Mouse (Mus musculus) naive thymus-derived CD4-positive, alpha-beta T cell, adult 2 months (primary cell): Measurements from ENCODE around the gene Pde4d.

Experiments used
- DNase-seq: peaks from one replicate; pipeline ENCODE4 v3.0.0-alpha.2; 2011; ENCODE audit warnings: low read depth

Gene Pde4d

DNA sequence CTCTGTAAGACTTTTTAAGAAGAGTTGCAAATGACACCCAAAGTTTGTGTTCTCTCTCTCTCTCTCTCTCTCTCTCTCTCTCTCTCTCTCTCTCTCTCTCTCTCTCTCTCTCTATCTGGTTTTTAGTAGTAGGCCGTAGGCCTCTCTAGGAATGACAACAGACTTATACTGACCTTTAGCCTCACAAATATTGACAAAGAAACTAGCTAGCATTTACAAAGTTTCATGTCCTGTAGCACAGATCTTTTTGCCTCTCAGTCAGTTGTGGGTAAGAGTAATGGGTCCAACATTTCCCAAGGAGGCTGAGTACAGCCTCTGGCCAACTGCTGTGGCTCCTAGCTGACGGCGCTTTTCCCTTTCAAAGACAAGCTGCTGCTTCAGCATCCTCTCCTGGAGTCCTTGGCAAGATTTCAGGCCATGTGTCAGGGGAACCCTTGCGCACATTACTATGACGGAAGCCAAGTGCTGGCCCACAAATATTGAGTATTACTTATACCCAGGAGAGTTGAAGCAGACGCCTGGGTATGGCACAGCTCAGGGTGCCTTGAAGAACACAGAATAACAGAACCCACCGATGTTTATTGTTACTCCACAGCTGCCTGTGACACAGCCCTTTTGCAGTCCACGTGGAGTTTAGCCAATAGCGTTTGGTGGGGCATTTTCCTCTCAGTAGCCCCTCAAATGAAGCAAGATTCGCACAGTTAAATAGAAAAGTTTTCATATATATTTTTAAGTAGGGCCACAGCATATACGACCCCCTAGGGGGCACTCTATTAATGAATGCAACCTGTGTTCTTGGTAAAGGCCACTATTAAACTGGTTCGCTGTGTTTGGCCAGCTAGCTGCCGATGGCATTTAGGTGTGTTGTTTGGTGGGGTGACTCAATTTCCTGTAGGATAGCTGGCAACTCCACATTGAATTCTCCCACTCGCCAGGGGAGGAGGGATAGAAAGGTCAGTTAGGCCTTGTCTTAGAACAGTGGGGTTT, 1450.0 kb downstream of the Pde4d start:
- DNase-seq: peak; percentile 10

GRCm38 (mm10) chr13:109901811-109902210, 1452.1 kb downstream of the Pde4d start:
- no peak for DNase-seq

DNA sequence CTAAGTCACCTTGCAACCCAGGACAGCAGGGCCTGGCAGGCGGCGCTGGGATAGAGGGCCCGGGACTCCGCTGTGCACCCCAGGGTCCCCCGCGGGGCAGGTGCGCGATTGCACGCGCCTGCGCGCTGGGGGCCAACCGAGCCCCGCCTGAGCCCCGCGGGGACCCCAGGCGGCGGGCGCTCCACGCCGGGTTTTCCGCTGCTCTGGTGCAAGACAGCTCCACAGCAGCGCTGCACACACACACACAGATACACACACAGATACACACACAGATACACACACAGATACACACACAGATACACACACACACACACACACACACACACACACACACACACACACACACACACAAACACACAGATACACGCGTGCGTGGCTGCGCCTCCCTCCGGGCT, 1452.7 kb downstream of the Pde4d start:
- DNase-seq: peak; percentile 86

DNA sequence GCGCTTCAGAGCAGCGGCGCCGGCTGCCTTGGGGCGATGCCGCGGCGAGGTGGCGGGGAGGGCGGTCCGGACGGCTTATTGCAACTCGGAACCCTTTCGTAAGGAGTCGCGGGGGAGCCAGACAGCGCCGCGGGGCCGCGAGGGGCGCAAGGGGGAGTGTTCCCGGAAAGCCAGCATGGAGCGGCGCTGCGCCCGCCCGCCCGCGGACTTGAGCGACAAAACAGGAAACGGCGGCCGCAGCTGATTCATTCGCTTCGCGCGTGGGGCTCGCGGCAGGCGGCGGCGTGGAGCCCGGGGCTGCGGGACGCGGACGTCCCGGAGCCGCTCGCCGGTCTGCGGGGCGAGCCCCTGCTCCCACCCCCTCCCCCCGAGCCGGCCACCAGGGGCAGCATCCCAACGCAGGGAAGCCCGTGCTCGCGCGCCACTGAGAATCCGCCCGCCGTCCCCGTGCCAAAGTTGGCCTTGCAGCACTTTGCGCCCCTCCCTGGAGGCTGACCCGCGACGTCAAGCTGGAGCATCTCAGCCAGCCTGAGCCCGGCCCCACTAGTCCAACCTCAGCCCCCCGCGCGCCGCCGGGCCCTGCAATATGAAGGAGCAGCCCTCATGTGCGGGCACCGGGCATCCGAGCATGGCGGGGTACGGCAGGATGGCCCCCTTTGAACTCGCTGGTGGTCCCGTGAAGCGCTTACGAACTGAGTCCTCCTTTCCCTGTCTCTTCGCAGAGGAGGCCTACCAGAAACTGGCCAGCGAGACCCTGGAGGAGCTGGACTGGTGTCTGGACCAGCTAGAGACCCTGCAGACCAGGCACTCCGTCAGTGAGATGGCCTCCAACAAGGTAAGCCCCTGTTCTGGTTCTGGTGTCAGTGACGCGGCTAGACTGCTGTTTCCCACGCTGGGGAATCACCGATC, 1453.4 kb downstream of the Pde4d start:
- DNase-seq: peak; percentile 87

DNA sequence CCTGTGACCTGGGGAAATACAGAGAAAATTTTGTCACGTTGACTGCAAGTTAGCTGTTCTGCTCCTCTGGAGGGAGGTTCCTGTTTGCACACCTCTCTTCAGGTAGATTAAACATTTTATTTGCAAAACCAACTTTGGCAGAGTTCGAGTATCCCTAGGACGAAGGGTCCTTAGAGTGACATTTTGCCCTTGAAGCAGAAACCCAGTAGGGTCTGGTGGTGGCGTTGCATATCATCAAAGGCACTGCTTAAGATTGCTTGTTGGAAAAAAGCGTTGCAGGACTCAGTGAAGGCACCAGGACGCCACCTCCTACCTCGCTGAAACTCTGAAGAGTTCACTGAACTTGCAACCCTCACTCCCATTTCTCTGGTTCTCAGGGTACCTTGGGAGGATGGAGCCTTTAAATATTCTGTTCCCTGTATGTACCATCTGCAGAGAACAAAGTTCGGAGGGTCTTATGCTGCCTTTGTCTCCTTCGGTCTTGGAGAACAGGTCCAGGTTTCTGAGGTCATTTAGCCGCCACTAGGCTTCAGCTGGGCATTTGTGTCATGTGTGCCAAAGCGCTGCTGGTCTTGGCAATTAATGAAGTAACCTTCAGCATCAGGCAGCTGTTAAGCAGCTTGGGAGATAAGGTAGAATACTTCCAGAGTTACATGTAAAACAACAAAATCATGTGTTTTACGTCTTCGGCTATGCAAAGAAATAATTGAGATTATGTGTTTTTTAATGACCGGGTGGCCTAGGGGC, 1454.2 kb downstream of the Pde4d start:
- peak; percentile 71 for DNase-seq

DNA sequence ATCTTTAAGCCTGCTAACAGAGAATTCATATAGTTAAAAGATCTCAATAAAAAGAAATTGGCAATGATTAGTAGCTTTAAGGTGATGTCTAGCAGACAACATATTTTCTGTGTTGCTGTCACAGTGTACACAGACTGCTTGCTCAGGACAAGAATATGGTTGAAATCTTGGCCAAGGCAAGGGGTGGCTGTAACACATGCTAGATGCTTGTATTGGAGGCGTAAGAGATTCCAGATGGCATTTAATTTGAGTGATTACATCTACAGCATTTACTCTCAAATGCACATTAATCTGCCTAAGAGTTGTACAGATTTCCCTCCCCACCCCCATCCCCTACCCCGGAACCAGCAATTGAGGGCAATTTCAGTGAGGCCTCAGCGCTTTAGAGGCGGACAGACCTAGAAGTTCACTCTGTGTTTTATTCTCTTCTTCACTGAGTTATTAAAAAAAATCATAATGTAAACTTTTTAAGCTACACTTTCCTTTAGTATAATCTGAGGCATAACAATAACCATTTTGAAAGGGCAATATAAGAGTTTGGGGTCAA, 1456.7 kb downstream of the Pde4d start:
- peak; percentile 40 for DNase-seq

- peak; percentile 94 for DNase-seq
Observed at GRCm38 (mm10) chr13:109907634-109908033, 1457.9 kb downstream of the Pde4d start.

DNA sequence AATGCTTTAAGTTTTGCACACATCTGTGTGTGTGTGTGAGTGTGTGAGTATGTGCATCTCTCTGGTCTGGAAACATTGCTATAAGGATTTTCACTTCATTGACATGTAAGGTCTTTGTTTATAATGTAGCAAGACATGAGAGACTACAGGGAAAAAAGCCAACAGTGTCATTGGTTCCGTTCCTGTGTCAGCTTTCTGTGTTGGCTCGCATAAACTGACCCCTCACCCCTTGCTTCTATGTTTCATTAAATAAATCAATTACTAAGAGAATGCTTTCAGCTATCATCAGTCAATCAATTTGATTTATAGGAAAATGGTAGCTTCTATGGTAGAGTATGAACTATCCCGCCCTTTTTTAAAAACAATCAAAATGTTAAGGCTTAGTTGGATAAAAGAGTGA, 1458.6 kb downstream of the Pde4d start:
- DNase-seq: no peak

DNA sequence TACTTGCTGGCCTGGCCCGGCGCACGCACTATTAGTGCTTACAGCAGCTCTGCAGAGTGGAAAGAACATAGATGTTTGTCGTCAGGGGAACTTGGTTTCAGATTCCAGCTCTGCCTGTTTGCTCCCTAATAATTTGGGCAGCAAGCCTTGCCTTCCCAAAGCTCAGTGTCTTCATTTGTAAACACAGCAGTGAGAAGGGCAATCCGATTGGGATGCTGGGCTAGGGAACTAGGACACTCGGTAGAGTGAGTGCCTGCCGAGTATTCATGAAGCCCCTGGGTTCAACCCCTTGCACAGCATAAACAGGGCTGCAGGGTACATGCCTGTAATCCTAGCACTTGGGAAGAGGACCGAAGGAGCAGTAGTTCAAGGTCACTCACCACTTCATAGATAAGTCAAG, 1459.4 kb downstream of the Pde4d start:
- no peak for DNase-seq

GRCm38 (mm10) chr13:109910915-109911314, 1461.2 kb downstream of the Pde4d start:
- no peak for DNase-seq

DNA sequence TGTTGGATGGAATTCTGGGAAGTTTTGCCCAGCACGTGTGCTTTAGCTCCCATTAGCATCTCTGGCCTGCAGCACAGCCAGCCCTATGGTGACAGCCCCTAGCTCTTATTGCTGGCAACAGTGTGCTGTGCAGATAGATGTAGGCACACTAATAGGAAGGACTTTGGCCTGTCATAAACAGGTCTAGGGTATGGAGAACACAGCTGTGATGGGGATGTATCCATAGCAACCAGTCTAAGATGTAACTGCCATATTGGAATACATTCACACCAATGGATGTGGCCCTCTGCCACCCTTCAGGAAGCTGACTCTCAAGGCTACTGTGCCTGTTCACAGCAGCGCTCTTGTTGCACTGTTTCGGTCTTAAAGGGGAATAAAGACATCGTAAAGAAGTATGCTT, 1462.9 kb downstream of the Pde4d start:
- no peak for DNase-seq

DNA sequence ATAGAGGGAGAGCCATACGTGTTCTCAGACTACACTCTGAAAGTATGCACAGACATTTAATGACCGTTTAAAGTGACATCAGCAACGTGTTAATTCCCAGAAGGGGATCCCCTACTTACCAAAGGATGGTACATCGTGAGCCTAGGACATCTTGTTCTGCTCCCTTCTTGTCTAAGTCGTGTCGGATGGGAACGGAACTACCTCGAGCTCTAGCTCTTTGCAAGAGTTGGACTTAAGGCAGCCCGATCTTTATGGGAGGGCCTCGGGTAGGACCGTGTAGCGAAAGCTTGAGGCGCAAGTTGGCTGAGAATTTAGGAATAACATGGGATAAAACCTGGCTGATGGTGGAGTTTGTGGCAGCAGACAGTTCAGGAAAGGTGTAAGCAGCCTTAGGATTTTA, 1464.5 kb downstream of the Pde4d start:
- no peak for DNase-seq

DNA sequence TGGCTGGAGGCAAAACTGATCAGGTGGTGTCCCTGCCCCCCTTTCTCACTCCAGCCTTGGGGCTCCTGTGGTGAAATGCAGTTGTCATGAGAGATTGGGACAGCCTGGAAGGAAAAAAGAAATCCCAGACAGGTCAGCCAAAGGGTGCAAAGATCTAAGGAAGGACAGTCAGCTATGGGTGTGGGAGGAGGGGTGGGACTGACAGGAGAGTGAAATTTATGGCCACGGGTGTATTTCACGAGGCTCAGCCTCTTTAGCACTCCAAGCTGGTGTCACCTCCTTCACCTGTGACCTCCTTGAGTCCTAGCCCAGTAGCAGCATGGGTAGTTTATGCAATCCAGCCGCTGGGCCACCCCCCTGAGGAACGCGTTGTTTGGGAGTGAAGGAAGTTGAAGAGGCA, 1465.1 kb downstream of the Pde4d start:
- no peak for DNase-seq

GRCm38 (mm10) chr13:109915501-109915900, 1465.8 kb downstream of the Pde4d start:
- no peak for DNase-seq

DNA sequence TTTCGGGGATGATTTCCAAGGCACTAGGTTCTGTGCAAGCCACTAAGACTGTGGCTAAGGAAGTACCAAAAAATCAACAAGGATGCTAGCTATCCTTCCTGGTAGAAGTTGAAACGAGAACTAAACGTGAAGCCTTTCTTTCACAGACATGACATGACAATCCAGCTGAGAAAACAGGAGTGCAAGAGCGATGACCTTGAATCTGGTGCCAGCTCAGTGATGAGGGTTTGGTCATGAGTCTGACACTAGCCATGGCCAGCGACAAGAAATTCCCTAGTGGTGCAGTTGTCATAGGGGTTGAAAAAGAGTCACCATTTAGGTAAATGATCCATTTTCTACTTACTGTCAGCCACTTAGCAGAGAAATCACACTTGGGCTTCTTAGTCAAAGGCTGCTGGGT, 1466.2 kb downstream of the Pde4d start:
- DNase-seq: no peak

DNA sequence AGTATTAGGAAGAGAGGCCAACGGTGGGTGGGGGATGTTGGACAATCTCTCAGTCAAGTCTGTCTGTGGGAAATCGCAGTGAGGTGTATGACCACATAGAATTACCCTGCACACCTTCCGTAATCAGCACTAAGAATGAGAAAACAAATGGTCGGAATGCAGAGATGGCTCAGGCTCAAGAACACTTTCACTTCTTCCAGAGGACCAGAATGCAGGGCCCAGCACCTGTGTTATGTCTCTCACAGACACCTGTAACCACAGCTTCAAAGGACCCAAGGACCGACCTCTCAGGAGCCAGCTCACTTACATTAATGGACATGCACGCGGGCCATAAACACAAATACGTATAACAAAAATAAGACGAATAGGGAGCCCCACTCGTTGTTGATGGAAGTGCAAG, 1467.8 kb downstream of the Pde4d start:
- DNase-seq: no peak

GRCm38 (mm10) chr13:109918631-109919030, 1468.9 kb downstream of the Pde4d start:
- DNase-seq: no peak

- DNase-seq: no peak
Observed at GRCm38 (mm10) chr13:109920256-109920655, 1470.5 kb downstream of the Pde4d start.

- no peak for DNase-seq
Observed at GRCm38 (mm10) chr13:109921336-109922038, 1471.7 kb downstream of the Pde4d start.

GRCm38 (mm10) chr13:109922228-109922627, 1472.5 kb downstream of the Pde4d start:
- peak; percentile 86 for DNase-seq

DNA sequence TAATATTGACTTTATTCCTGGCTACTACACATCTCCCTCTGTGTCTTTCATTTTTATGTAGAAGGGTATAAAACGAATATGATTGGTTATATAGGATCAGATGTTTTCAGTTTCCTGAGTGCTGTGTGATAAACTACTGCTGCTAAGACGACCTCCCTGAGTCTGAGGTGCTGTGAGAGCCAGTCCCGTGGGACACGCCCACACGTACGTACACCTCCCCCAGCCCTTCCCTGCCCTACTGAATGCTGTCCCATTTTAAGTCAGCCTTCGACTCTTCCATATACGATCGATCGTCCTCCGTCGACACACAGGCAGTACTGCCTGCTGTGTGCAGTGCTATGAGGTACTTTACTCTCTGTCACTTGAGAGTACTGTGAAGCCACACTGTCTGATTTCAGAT, 1473.0 kb downstream of the Pde4d start:
- no peak for DNase-seq
